Mouse (Mus musculus) heart, adult 2 months (tissue): ENCODE measurements around the gene Tenm3.

Source experiments
- CTCF ChIP-seq: fragments of 200-600 bp; IDR thresholded peaks from 2 replicates; pipeline ENCODE4 v1.8.1; 2022; ENCODE audit warnings: antibody characterized with exemption, mild to moderate bottlenecking, moderate library complexity
- POLR2A ChIP-seq: fragments of 200-500 bp; IDR thresholded peaks from 2 replicates; pipeline ENCODE4 v1.6.1; 2011; ENCODE audit warnings: mild to moderate bottlenecking, low read depth, low read length, control low read depth; ENCODE audit not compliant: insufficient read depth

DNA sequence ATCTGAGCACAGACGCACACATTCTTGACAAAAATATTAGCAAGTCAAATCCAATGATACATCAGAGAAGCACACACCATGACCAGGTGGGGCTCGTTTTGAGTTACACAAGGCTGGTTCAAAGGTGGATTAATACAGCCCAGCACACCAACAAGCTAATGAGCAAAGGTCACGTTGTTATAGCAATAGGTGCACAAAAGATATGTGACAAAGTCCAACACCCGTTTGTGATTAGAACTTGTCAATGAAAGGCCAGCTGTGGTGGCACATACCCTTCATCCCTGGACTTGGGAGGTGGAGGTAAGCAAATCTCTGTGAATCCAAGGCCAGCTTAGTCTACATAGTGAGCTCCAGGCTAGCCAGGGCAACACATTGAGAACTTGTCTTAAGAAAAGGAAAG lies 21.7 kb upstream of the Tenm3 start:
- TF ChIP-seq CTCF (no peak), POLR2A (no peak)
